Mouse (Mus musculus) embryonic facial prominence, embryonic 11.5 days (tissue): ENCODE data around the gene Ildr2. TPM values are rescaled to one million over a fixed set of nuclear protein-coding genes. Genes with fewer than 3 reads are reported as not detected.
A peak's percentile ranks its signal among the peaks of the same experiment; 100 is the strongest.

ENCODE experiments used
- ATAC-seq: fragments of 200-750 bp; cut with Nextera tagmentation; replicated peaks from 2 replicates; pipeline ENCODE4 v1.8.0; 2017; ENCODE audit warnings: low read depth; ENCODE audit not compliant: insufficient number of reproducible peaks, low FRiP score, low TSS enrichment
- DNase-seq: peaks from one replicate; pipeline ENCODE4 v3.0.0-alpha.2; 2015; ENCODE audit warnings: low spot score
- H3K27ac ChIP-seq: fragments of 300-500 bp; sonication (generic); replicated peaks from 2 replicates; pipeline ENCODE4 v1.5.1; 2014; ENCODE audit warnings: mild to moderate bottlenecking, low read depth, low read length, control low read depth
- H3K27me3 ChIP-seq: fragments of 300-500 bp; sonication (generic); 2 replicates; pipeline ENCODE4 v1.6.1; 2014; ENCODE audit warnings: mild to moderate bottlenecking, low read length, moderate library complexity, mixed read lengths; ENCODE audit not compliant: control insufficient read depth, insufficient read depth
- H3K36me3 ChIP-seq: fragments of 300-500 bp; sonication (generic); replicated peaks from 2 replicates; pipeline ENCODE4 v1.6.1; 2014; ENCODE audit warnings: low read depth, mild to moderate bottlenecking, low read length, moderate library complexity, mixed read lengths; ENCODE audit not compliant: control insufficient read depth, insufficient read depth
- H3K4me1 ChIP-seq: fragments of 300-500 bp; sonication (generic); 2 replicates; pipeline ENCODE4 v1.6.1; 2014; ENCODE audit warnings: low read length, mixed read lengths; ENCODE audit not compliant: control insufficient read depth, insufficient read depth
- H3K4me2 ChIP-seq: fragments of 300-500 bp; sonication (generic); 2 replicates; pipeline ENCODE4 v1.6.1; 2014; ENCODE audit warnings: low read depth, mild to moderate bottlenecking, control low read depth, low read length, moderate library complexity
- H3K4me3 ChIP-seq: fragments of 300-500 bp; sonication (generic); 2 replicates; pipeline ENCODE4 v1.5.1; 2014; ENCODE audit warnings: low read depth, low read length, control low read depth
- H3K9ac ChIP-seq: fragments of 300-500 bp; sonication (generic); replicated peaks from 2 replicates; pipeline ENCODE4 v1.6.1; 2014; ENCODE audit warnings: mild to moderate bottlenecking, control low read depth, low read length
- H3K9me3 ChIP-seq: fragments of 300-500 bp; sonication (generic); replicated peaks from 2 replicates; pipeline ENCODE4 v1.6.1; 2016; ENCODE audit warnings: mild to moderate bottlenecking, low read length, inconsistent platforms, mixed read lengths; ENCODE audit not compliant: control insufficient read depth
- WGBS: fragments of 180-500 bp; shearing (Covaris S2); extraction: QIAGEN DNeasy Blood & Tissue Kit; methylation state at CpG from one replicate; pipeline ENCODE4 v1.1.7; 2014; 5-methylcytosine and 5-hydroxymethylcytosine counted together
- polyA plus RNA-seq: library from polyadenylated mRNA; unstranded; fragments of >200 nt; fragmentation: Nextera tagmentation; extraction: Ambion mirVana; gene quantifications from 2 replicates; pipeline ENCODE4 v1.2.1, GENCODE M21; 2014

Gene Ildr2
- polyA plus RNA-seq = 1.5 and 1.6 TPM in 2 replicates

GRCm38 (mm10) chr1:166253898-166254894 is at the start of gene Ildr2:
Gene Ildr2 (plus strand): TSS chr1:166254139.
- Histone ChIP-seq H3K9ac (peak within 1 kb of the TSS; percentile 53), H3K4me1 (no peaks in the 10 kb centered on the region), H3K4me3 (peak within 1 kb of the TSS; percentile 47), H3K4me2 (peak within 1 kb of the TSS; percentile 87), H3K27me3 (peaks cover 2% of the 10 kb centered on the region), H3K9me3 (no peaks in the 10 kb centered on the region), H3K27ac (no peak within 1 kb of the TSS), H3K36me3 (no peaks in the 10 kb centered on the region)
- ATAC-seq (peak; percentile 56), DNase-seq (peak; percentile 63)
- under 1% methylated on average over 68 of the region's 72 CpGs for WGBS

GRCm38 (mm10) chr1:166204171-166204570 is 49.8 kb upstream of the Ildr2 start:
- Histone ChIP-seq H3K9ac (no peak overlapping the region), H3K4me1 (no peaks in the 10 kb centered on the region), H3K36me3 (no peaks in the 10 kb centered on the region), H3K27me3 (no peaks in the 10 kb centered on the region), H3K4me2 (no peak overlapping the region), H3K27ac (no peak overlapping the region), H3K4me3 (no peak overlapping the region), H3K9me3 (no peaks in the 10 kb centered on the region)
- ATAC-seq (no peak), DNase-seq (no peak)
- 25% methylated on average over 5 of the region's 5 CpGs for WGBS

- whole genome bisulfite sequencing = 82% methylated on average over 3 of the region's 3 CpGs
- Histone ChIP-seq H3K4me1 (no peaks in the 10 kb centered on the region), H3K4me2 (no peak overlapping the region), H3K9me3 (no peaks in the 10 kb centered on the region), H3K36me3 (no peaks in the 10 kb centered on the region), H3K4me3 (no peak overlapping the region), H3K27ac (no peak overlapping the region), H3K27me3 (no peaks in the 10 kb centered on the region), H3K9ac (no peak overlapping the region)
- DNase-seq (no peak), ATAC-seq (no peak)
Observed at GRCm38 (mm10) chr1:166205159-166205558, 48.8 kb upstream of the Ildr2 start.

- no peaks in the 10 kb centered on the region for H3K27me3 ChIP-seq
- no peak overlapping the region for H3K4me3 ChIP-seq
- no peaks in the 10 kb centered on the region for H3K4me1 ChIP-seq
- ATAC-seq (no peak), DNase-seq (no peak)
- H3K9me3 ChIP-seq = no peaks in the 10 kb centered on the region
- 90% methylated on average over 6 of the region's 6 CpGs for WGBS
- H3K27ac ChIP-seq = no peak overlapping the region
- no peak overlapping the region for H3K9ac ChIP-seq
- no peaks in the 10 kb centered on the region for H3K36me3 ChIP-seq
- no peak overlapping the region for H3K4me2 ChIP-seq
Observed at GRCm38 (mm10) chr1:166209371-166209770, 44.6 kb upstream of the Ildr2 start.

GRCm38 (mm10) chr1:166214181-166214580 is 39.8 kb upstream of the Ildr2 start:
- H3K27me3 ChIP-seq = no peaks in the 10 kb centered on the region
- no peak overlapping the region for H3K27ac ChIP-seq
- no peak for ATAC-seq
- H3K4me3 ChIP-seq = no peak overlapping the region
- H3K4me1 ChIP-seq = no peaks in the 10 kb centered on the region
- no peak overlapping the region for H3K9ac ChIP-seq
- no peaks in the 10 kb centered on the region for H3K9me3 ChIP-seq
- no peaks in the 10 kb centered on the region for H3K36me3 ChIP-seq
- WGBS = 80% methylated on average over 4 of the region's 4 CpGs
- peak; percentile 23 for DNase-seq
- no peak overlapping the region for H3K4me2 ChIP-seq

GRCm38 (mm10) chr1:166238315-166238969 is 15.5 kb upstream of the Ildr2 start, which contains the start of gene Mael:
Gene Mael (minus strand): TSS chr1:166238747.
- H3K36me3 ChIP-seq = no peaks in the 10 kb centered on the region
- ATAC-seq (no peak), DNase-seq (no peak)
- H3K9me3 ChIP-seq = no peaks in the 10 kb centered on the region
- H3K4me1 ChIP-seq = no peaks in the 10 kb centered on the region
- H3K4me3 ChIP-seq = no peak within 1 kb of the TSS
- H3K27me3 ChIP-seq = no peaks in the 10 kb centered on the region
- no peak within 1 kb of the TSS for H3K4me2 ChIP-seq
- WGBS = 88% methylated on average over 53 of the region's 53 CpGs
- no peak within 1 kb of the TSS for H3K9ac ChIP-seq
- no peak within 1 kb of the TSS for H3K27ac ChIP-seq

- DNase-seq (no peak), ATAC-seq (no peak)
- H3K4me2 ChIP-seq = no peak overlapping the region
- H3K4me1 ChIP-seq = no peaks in the 10 kb centered on the region
- no peak overlapping the region for H3K4me3 ChIP-seq
- H3K27ac ChIP-seq = no peak overlapping the region
- WGBS = 76% methylated on average over 6 of the region's 6 CpGs
- no peaks in the 10 kb centered on the region for H3K9me3 ChIP-seq
- no peak overlapping the region for H3K9ac ChIP-seq
- no peaks in the 10 kb centered on the region for H3K27me3 ChIP-seq
- no peaks in the 10 kb centered on the region for H3K36me3 ChIP-seq
Observed at GRCm38 (mm10) chr1:166244285-166244684, 9.7 kb upstream of the Ildr2 start.

GRCm38 (mm10) chr1:166255091-166255490 is 1.2 kb downstream of the Ildr2 start:
- Histone ChIP-seq H3K4me1 (no peaks in the 10 kb centered on the region), H3K36me3 (no peaks in the 10 kb centered on the region), H3K9ac (no peak overlapping the region; the same call in 1 of the 2 replicates), H3K27ac (no peak overlapping the region), H3K4me3 (peak overlapping the region; percentile 47), H3K4me2 (peak overlapping the region; percentile 87), H3K9me3 (no peaks in the 10 kb centered on the region), H3K27me3 (peaks cover 2% of the 10 kb centered on the region)
- no peak for ATAC-seq
- DNase-seq = no peak
- 34% methylated on average over 8 of the region's 8 CpGs for WGBS
